Mouse (Mus musculus) MEL (cell line): ENCODE measurements around the gene Galns. TPM values are rescaled to one million over a fixed set of nuclear protein-coding genes. Genes with fewer than 3 reads are reported as not detected.

Experiments
- DNase-seq: peaks from one replicate; pipeline ENCODE4 v3.0.0; 2011; ENCODE audit warnings: low read depth, low spot score
- H3K27ac ChIP-seq: 2 replicates; pipeline ENCODE4 v1.5.1; 2012; ENCODE audit warnings: low read depth, mild to moderate bottlenecking, control low read depth, low read length, moderate library complexity; ENCODE audit not compliant: control insufficient read depth
- H3K27me3 ChIP-seq, 2 experiments: fragments of 150-350 bp in 1 of 2; sonication (generic) in 1 of 2; 2 replicates each; pipeline ENCODE4 v1.6.1; 2012; ENCODE audit warnings: low read length in 2 of 2, mild to moderate bottlenecking in 2 of 2, improper control_type of control experiment in 1 of 2, moderate library complexity in 1 of 2; ENCODE audit not compliant: insufficient read depth in 2 of 2, control insufficient read depth in 1 of 2
- H3K36me3 ChIP-seq, 2 experiments: 2 replicates each; pipeline ENCODE4 v1.6.1; 2012 to 2014; ENCODE audit warnings: low read length in 2 of 2, improper control_type of control experiment in 1 of 2, inconsistent platforms in 1 of 2, mild to moderate bottlenecking in 1 of 2; ENCODE audit not compliant: insufficient read depth in 2 of 2, control insufficient read depth in 1 of 2
- H3K4me1 ChIP-seq, 2 experiments: fragments of 150-350 bp in 1 of 2; sonication (generic) in 1 of 2; 2 replicates each; pipeline ENCODE4 v1.6.1; 2012; ENCODE audit warnings: low read length in 2 of 2, improper control_type of control experiment in 1 of 2, mild to moderate bottlenecking in 1 of 2; ENCODE audit not compliant: insufficient read depth in 2 of 2, control insufficient read depth in 1 of 2
- H3K4me3 ChIP-seq, 2 experiments: fragments of 150-350 bp in 1 of 2; sonication (generic) in 1 of 2; 2 replicates each; pipeline ENCODE4 v1.5.1; 2012; ENCODE audit warnings: low read depth in 2 of 2, low read length in 2 of 2, mild to moderate bottlenecking in 2 of 2, moderate library complexity in 2 of 2, control low read depth in 1 of 2, improper control_type of control experiment in 1 of 2; ENCODE audit not compliant: control insufficient read depth in 1 of 2, insufficient read depth in 1 of 2
- H3K79me2 ChIP-seq: 2 replicates; pipeline ENCODE4 v1.6.1; 2012; ENCODE audit warnings: mild to moderate bottlenecking, low read length, moderate library complexity; ENCODE audit not compliant: control insufficient read depth, poor library complexity, insufficient read depth
- H3K9ac ChIP-seq: 2 replicates; pipeline ENCODE4 v1.6.1; 2012; ENCODE audit warnings: low read depth, mild to moderate bottlenecking, control low read depth, low read length, moderate library complexity; ENCODE audit not compliant: control insufficient read depth, poor library complexity, severe bottlenecking
- H3K9me3 ChIP-seq: fragments of 150-350 bp; sonication (generic); replicated peaks from 2 replicates; pipeline ENCODE4 v1.6.1; 2012; ENCODE audit warnings: mild to moderate bottlenecking, low read length, improper control_type of control experiment, moderate library complexity; ENCODE audit not compliant: insufficient read depth
- BHLHE40 ChIP-seq: IDR thresholded peaks from 2 replicates; pipeline ENCODE4 v1.6.1; 2012; ENCODE audit warnings: low read depth, mild to moderate bottlenecking, inconsistent platforms, low read length, improper control_type of control experiment, borderline replicate concordance
- CHD1 ChIP-seq: IDR thresholded peaks from 2 replicates; pipeline ENCODE4 v1.6.1; 2012; ENCODE audit warnings: low read depth, mild to moderate bottlenecking, inconsistent platforms, low read length, improper control_type of control experiment
- CHD2 ChIP-seq: IDR thresholded peaks from 2 replicates; pipeline ENCODE4 v1.6.1; 2011; ENCODE audit warnings: low read length, improper control_type of control experiment
- CTCF ChIP-seq, 3 experiments: IDR thresholded peaks in 2 of 3; conservative IDR thresholded peaks in 1 of 3; 2 replicates each; pipeline ENCODE4 v1.5.1; 2011 to 2012; ENCODE audit warnings: low read length in 3 of 3, low read depth in 2 of 3, mild to moderate bottlenecking in 2 of 3, improper control_type of control experiment in 1 of 3, inconsistent platforms in 1 of 3, mixed read lengths in 1 of 3, moderate library complexity in 1 of 3; ENCODE audit not compliant: control insufficient read depth in 1 of 3, insufficient read depth in 1 of 3, poor library complexity in 1 of 3, severe bottlenecking in 1 of 3
- E2F4 ChIP-seq: IDR thresholded peaks from 2 replicates; pipeline ENCODE4 v1.6.1; 2011; ENCODE audit warnings: low read depth, low read length, improper control_type of control experiment, borderline replicate concordance
- ELF1 ChIP-seq: IDR thresholded peaks from 2 replicates; pipeline ENCODE4 v1.6.1; 2014; ENCODE audit warnings: low read depth, mild to moderate bottlenecking, inconsistent platforms, low read length, improper control_type of control experiment, moderate library complexity
- GABPA ChIP-seq: IDR thresholded peaks from 2 replicates; pipeline ENCODE4 v1.6.1; 2012; ENCODE audit warnings: low read depth, mild to moderate bottlenecking, inconsistent platforms, low read length, improper control_type of control experiment, moderate library complexity
- HCFC1 ChIP-seq: IDR thresholded peaks from 2 replicates; pipeline ENCODE4 v1.6.1; 2012; ENCODE audit warnings: low read depth, mild to moderate bottlenecking, inconsistent platforms, low read length, improper control_type of control experiment, moderate library complexity
- JUND ChIP-seq: IDR thresholded peaks from 2 replicates; pipeline ENCODE4 v1.6.1; 2011; ENCODE audit warnings: low read depth, mild to moderate bottlenecking, improper control_type of control experiment, low read length
- KAT2A ChIP-seq: conservative IDR thresholded peaks from 2 replicates; pipeline ENCODE4 v1.6.1; 2012; ENCODE audit warnings: low read depth, low read length, improper control_type of control experiment, inconsistent platforms
- MAFK ChIP-seq: IDR thresholded peaks from 2 replicates; pipeline ENCODE4 v1.6.1; 2011; ENCODE audit warnings: low read depth, mild to moderate bottlenecking, low read length, improper control_type of control experiment, borderline replicate concordance
- MEF2A ChIP-seq: IDR thresholded peaks from 2 replicates; pipeline ENCODE4 v1.6.1; 2014; ENCODE audit warnings: low read depth, mild to moderate bottlenecking, inconsistent platforms, low read length, improper control_type of control experiment; ENCODE audit not compliant: poor library complexity, insufficient replicate concordance, severe bottlenecking; ENCODE audit errors: extremely low read depth
- POLR2A ChIP-seq, 2 experiments: IDR thresholded peaks; 2 replicates each; pipeline ENCODE4 v1.6.1; 2011 to 2012; ENCODE audit warnings: low read length in 2 of 2, mild to moderate bottlenecking in 2 of 2, control low read depth in 1 of 2, improper control_type of control experiment in 1 of 2, low read depth in 1 of 2, moderate library complexity in 1 of 2; ENCODE audit not compliant: control insufficient read depth in 1 of 2, insufficient read depth in 1 of 2, poor library complexity in 1 of 2
- POLR2AphosphoS2 ChIP-seq: IDR thresholded peaks from 2 replicates; pipeline ENCODE4 v1.6.1; 2011; ENCODE audit warnings: low read length, improper control_type of control experiment
- RAD21 ChIP-seq: IDR thresholded peaks from 2 replicates; pipeline ENCODE4 v1.6.1; 2011; ENCODE audit warnings: mild to moderate bottlenecking, low read depth, low read length, improper control_type of control experiment
- RCOR1 ChIP-seq: IDR thresholded peaks from 2 replicates; pipeline ENCODE4 v1.6.1; 2012; ENCODE audit warnings: low read depth, mild to moderate bottlenecking, inconsistent platforms, low read length, improper control_type of control experiment
- SMC3 ChIP-seq: IDR thresholded peaks from 2 replicates; pipeline ENCODE4 v1.6.1; 2011; ENCODE audit warnings: low read depth, low read length, improper control_type of control experiment
- TAL1 ChIP-seq: IDR thresholded peaks from 2 replicates; pipeline ENCODE4 v1.6.1; 2012; ENCODE audit warnings: mild to moderate bottlenecking, inconsistent platforms, low read length, moderate library complexity, mixed read lengths
- TBP ChIP-seq: IDR thresholded peaks from 2 replicates; pipeline ENCODE4 v1.8.0; 2011; ENCODE audit warnings: low read depth, low read length, improper control_type of control experiment
- TCF12 ChIP-seq: IDR thresholded peaks from 2 replicates; pipeline ENCODE4 v1.6.1; 2014; ENCODE audit warnings: low read depth, mild to moderate bottlenecking, inconsistent platforms, low read length, improper control_type of control experiment, moderate library complexity
- USF2 ChIP-seq, 2 experiments: IDR thresholded peaks; 2 replicates each; pipeline ENCODE4 v1.6.1; 2011 to 2012; ENCODE audit warnings: improper control_type of control experiment in 2 of 2, low read length in 2 of 2, borderline replicate concordance in 1 of 2, inconsistent platforms in 1 of 2, low read depth in 1 of 2, mild to moderate bottlenecking in 1 of 2; ENCODE audit not compliant: insufficient read depth in 1 of 2
- ZC3H11A ChIP-seq: IDR thresholded peaks from 2 replicates; pipeline ENCODE4 v1.6.1; 2012; ENCODE audit warnings: low read depth, mild to moderate bottlenecking, inconsistent platforms, low read length, improper control_type of control experiment
- ZKSCAN1 ChIP-seq: IDR thresholded peaks from 2 replicates; pipeline ENCODE4 v1.6.1; 2012; ENCODE audit warnings: low read depth, mild to moderate bottlenecking, inconsistent platforms, low read length, improper control_type of control experiment, moderate library complexity
- ZMIZ1 ChIP-seq: IDR thresholded peaks from 2 replicates; pipeline ENCODE4 v1.6.1; 2012; ENCODE audit warnings: low read depth, mild to moderate bottlenecking, inconsistent platforms, low read length, improper control_type of control experiment, moderate library complexity
- polyA plus RNA-seq, 2 experiments: library from polyadenylated mRNA; stranded (reverse) in 1 of 2; unstranded in 1 of 2; fragments of >175 nt in 1 of 2; fragments of >200 nt in 1 of 2; gene quantifications; 2 replicates each; pipeline versions ENCODE4 v1.2.1 to v1.2.4; 2012; ENCODE audit warnings: low replicate concordance in 2 of 2, low read depth in 1 of 2; ENCODE audit not compliant: insufficient read length in 2 of 2, insufficient read depth in 1 of 2, missing spikeins in 1 of 2
- total RNA-seq: library from RNA; depleted of rRNA; stranded (reverse); fragments of 300-350 nt; gene quantifications from 2 replicates; pipeline ENCODE4 v1.2.3, GENCODE M21; 2012

The Galns gene
- total and polyA plus RNA-seq, 3 experiments, result 1.7 to 3.0 TPM; not detected in 1

DNA sequence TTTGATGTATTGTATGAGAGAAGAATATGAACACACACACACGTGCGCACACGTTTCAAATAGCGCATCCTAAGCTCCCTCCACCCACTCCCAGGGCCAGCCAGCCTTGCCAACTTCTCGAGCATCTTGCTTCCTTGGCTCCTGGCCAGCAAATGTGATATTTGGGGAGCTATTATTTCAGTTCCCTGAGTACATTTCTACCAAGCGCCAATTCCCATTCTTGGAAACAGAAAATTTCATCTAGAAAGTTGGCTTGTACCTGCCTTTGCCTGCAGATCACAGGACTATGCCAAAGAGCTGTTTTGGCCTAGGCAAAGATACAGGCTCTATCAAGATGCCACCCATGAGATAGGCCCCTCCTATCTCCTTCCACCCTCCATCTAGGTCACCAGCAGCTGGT is 56.5 kb downstream of the Galns start:
- H3K4me1 ChIP-seq, result peaks cover 0 to 15% of the 10 kb centered on the region in 2 experiments; a peak in 2 of 4 replicates

DNA sequence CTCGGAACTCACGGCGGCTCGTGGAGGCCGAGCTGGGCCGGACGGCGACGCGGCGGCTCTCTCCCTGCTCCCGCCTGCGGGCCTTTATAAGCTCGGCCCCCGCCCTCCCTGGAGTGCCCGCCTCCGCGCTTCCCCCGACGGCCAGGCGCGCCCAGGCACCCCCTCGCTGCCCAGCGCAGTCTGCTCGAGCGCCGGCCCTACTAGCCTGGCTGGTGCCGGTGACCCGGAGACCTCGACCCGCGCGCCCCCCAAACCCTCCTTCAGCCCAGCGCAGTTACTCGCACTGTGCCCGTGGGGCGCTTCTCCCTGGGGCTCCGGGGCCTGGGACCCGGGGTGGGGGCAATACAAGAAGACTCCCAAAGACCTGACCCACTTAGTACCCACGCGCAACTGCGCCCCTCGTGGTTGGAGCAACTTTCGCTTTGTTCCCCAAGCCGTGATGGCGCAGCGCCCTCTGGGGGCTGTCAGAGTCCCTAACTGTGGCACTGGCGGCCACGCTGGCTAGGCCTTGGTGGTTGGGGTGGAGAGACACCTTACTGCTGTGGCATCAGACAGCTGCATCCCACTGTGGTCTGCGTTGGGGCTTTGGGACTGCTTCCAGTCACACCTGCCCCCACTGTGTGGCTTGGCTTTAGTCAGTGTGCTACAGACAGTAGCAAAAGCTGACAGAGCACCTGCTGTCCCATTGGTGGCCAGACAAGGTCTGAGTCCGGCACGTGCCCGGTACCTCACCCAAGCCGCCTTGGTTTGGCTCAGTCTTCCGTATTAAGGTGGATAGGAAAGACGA is 59.8 kb downstream of the Galns start, which contains the start of gene Piezo1:
Gene Piezo1 (minus strand): TSS at position 65 of the 787 bp plus-strand sequence.
- H3K4me3 ChIP-seq, result peak within 1 kb of the TSS; percentile 55 to 58
- peak; percentile 84 for DNase-seq
- 0 out of 2 replicates have a peak, but pooled peaks have one; percentile 40 for TF ChIP-seq TBP
- peak; percentile 49 for TF ChIP-seq RAD21
- TF ChIP-seq KAT2A, result no peak
- TF ChIP-seq SMC3, result peak; percentile 55; the same call in 1 of the 2 replicates
- peak; percentile 12; the same call in 1 of the 2 replicates for TF ChIP-seq TCF12
- peak; percentile 76 to 97 (median 92); a peak in 5 of 6 replicates for TF ChIP-seq CTCF (IDR thresholded peaks at IDR 0.05 in 2 of 3, conservative IDR thresholded peaks at IDR 0.05 in 1 of 3; ENCODE audit: control insufficient read depth in 1 of 3, insufficient read depth in 1 of 3, low read depth in 2 of 3, low read length in 3 of 3, poor library complexity in 1 of 3, severe bottlenecking in 1 of 3)
- peak; percentile 29 to 78; a peak in 2 of 4 replicates for TF ChIP-seq POLR2A (IDR thresholded peaks at IDR 0.05; ENCODE audit: control insufficient read depth in 1 of 2, insufficient read depth in 1 of 2, low read depth in 1 of 2, low read length in 2 of 2, poor library complexity in 1 of 2)
- TF ChIP-seq ZMIZ1, result no peak
- TF ChIP-seq, all 39 proteins: peak for 6
- Histone ChIP-seq H3K79me2 (peaks cover 62% of the 10 kb centered on the region), H3K9me3 (no peaks in the 10 kb centered on the region), H3K9ac (peak within 1 kb of the TSS; percentile 79), H3K27me3 (no peaks in the 10 kb centered on the region), H3K4me1 (peaks cover 0 to 36% of the 10 kb centered on the region in 2 experiments; a peak in 3 of 4 replicates), H3K36me3 (peaks cover 0 to 29% of the 10 kb centered on the region in 2 experiments; a peak in 2 of 4 replicates), H3K27ac (peak within 1 kb of the TSS; percentile 77)

More for the DNA sequence above, 56.5 kb downstream of the Galns start:
- Histone ChIP-seq H3K79me2 (peaks cover 41% of the 10 kb centered on the region), H3K27me3 (no peaks in the 10 kb centered on the region), H3K27ac (no peak overlapping the region), H3K36me3 (peaks cover 0 to 7% of the 10 kb centered on the region in 2 experiments; a peak in 2 of 4 replicates), H3K9me3 (no peaks in the 10 kb centered on the region), H3K4me3 (no peak overlapping the region), H3K9ac (no peak overlapping the region)
- TF ChIP-seq CHD1 (no peak), CHD2 (no peak), GABPA (no peak), ZMIZ1 (no peak), ZKSCAN1 (no peak), MEF2A (no peak), RCOR1 (no peak), TCF12 (no peak), MAFK (no peak), ZC3H11A (no peak), BHLHE40 (no peak), E2F4 (no peak), TAL1 (no peak), JUND (no peak), CTCF (IDR thresholded peaks at IDR 0.05 in 2 of 3, conservative IDR thresholded peaks at IDR 0.05 in 1 of 3; ENCODE audit: control insufficient read depth in 1 of 3, insufficient read depth in 1 of 3, low read depth in 2 of 3, low read length in 3 of 3, poor library complexity in 1 of 3, severe bottlenecking in 1 of 3) (no peak), USF2 (IDR thresholded peaks at IDR 0.05; ENCODE audit: borderline replicate concordance in 1 of 2, insufficient read depth in 1 of 2, low read depth in 1 of 2, low read length in 2 of 2) (no peak), POLR2AphosphoS2 (no peak), ELF1 (no peak), HCFC1 (no peak), POLR2A (IDR thresholded peaks at IDR 0.05; ENCODE audit: control insufficient read depth in 1 of 2, insufficient read depth in 1 of 2, low read depth in 1 of 2, low read length in 2 of 2, poor library complexity in 1 of 2) (no peak)
- DNase-seq, result no peak
